16 mouse cellular contexts compared by ENCODE assay signal in genomic region chr11:85845921-85846320, GRCm38 (mm10). TPM values are rescaled to one million over a fixed set of nuclear protein-coding genes. Genes with fewer than 3 reads are reported as not detected.
DNase-seq lines count a peak whose midpoint lies in the region; ATAC-seq lines count a peak whose summit lies in the region.
"Had no signal": no experiment of that assay in that cellular context is flagged by ENCODE, and none has a peak within 500 bp of the region (broad histone marks: within the 10 kb centered on the region; RNA-seq: fewer than 3 reads in every experiment).

No protein-coding gene starts in this region.

- no peak for ATAC-seq in kidney, embryonic 15.5 days (replicated peaks; ENCODE audit: low FRiP score)
- no peak for ATAC-seq in neural tube, embryonic 15.5 days (ENCODE audit: low FRiP score)

- no peaks in the 10 kb centered on the region for H3K9me3 ChIP-seq in kidney, embryonic 15.5 days (replicated peaks)
- no peaks in the 10 kb centered on the region for H3K9me3 ChIP-seq in embryonic facial prominence, embryonic 10.5 days
- H3K9me3 ChIP-seq in neural tube, embryonic 15.5 days (replicated peaks) = no peaks in the 10 kb centered on the region
- H3K9me3 ChIP-seq: hindbrain, embryonic 15.5 days had no signal

- H3K27ac ChIP-seq in kidney, embryonic 15.5 days = peak overlapping the region; percentile 92
- no peak overlapping the region for H3K27ac ChIP-seq in embryonic facial prominence, embryonic 10.5 days (replicated peaks)
- no peak overlapping the region for H3K27ac ChIP-seq in neural tube, embryonic 15.5 days (replicated peaks)
- H3K27ac ChIP-seq: hindbrain, embryonic 15.5 days had no signal

- peak; percentile 75 for DNase-seq in adrenal gland, postnatal 10 days
- no peak for DNase-seq in adrenal gland, postnatal 25 days
- DNase-seq in heart, adult 8-10 months (ENCODE audit: low spot score) = peak; percentile 71
- peak; percentile 76 for DNase-seq in lung, postnatal 25 days (ENCODE audit: low spot score)
- DNase-seq in embryonic facial prominence, embryonic 10.5 days (ENCODE audit: low spot score) = no peak
- no peak for DNase-seq in thymus, postnatal 36 days
- DNase-seq: cerebellum, adult 9-11 months; thymus, postnatal 4 days had no signal

- peaks cover 42% of the 10 kb centered on the region for H3K27me3 ChIP-seq in kidney, embryonic 15.5 days
- peaks cover 73% of the 10 kb centered on the region for H3K27me3 ChIP-seq in embryonic facial prominence, embryonic 10.5 days (replicated peaks; ENCODE audit: low read depth, poor library complexity, severe bottlenecking)
- peaks cover 70% of the 10 kb centered on the region for H3K27me3 ChIP-seq in neural tube, embryonic 15.5 days (replicated peaks)

- 0 out of 2 replicates have a peak overlapping the region, but pooled peaks have one; percentile 92 for H3K4me2 ChIP-seq in kidney, embryonic 15.5 days
- H3K4me2 ChIP-seq in neural tube, embryonic 15.5 days = no peak overlapping the region
- H3K4me2 ChIP-seq: hindbrain, embryonic 15.5 days had no signal

- no peak overlapping the region for H3K4me3 ChIP-seq in kidney, embryonic 15.5 days (replicated peaks)
- H3K4me3 ChIP-seq in embryonic facial prominence, embryonic 10.5 days = no peak overlapping the region
- H3K4me3 ChIP-seq in neural tube, embryonic 15.5 days (replicated peaks) = no peak overlapping the region
- H3K4me3 ChIP-seq: hindbrain, embryonic 15.5 days had no signal

- H3K36me3 ChIP-seq in kidney, embryonic 15.5 days = no peaks in the 10 kb centered on the region
- H3K36me3 ChIP-seq in embryonic facial prominence, embryonic 10.5 days (replicated peaks) = peaks cover 4% of the 10 kb centered on the region
- H3K36me3 ChIP-seq in neural tube, embryonic 15.5 days = no peaks in the 10 kb centered on the region
- H3K36me3 ChIP-seq: hindbrain, embryonic 15.5 days had no signal

- 33% methylated on average over 5 of the region's 5 CpGs for WGBS in kidney, embryonic 15.5 days
- WGBS in embryonic facial prominence, embryonic 10.5 days = 43% methylated on average over 5 of the region's 5 CpGs
- WGBS in neural tube, embryonic 15.5 days = 36% methylated on average over 5 of the region's 5 CpGs

- H3K9ac ChIP-seq in kidney, embryonic 15.5 days = no peak overlapping the region
- H3K9ac ChIP-seq in neural tube, embryonic 15.5 days (replicated peaks) = no peak overlapping the region
- H3K9ac ChIP-seq: hindbrain, embryonic 15.5 days had no signal

- peaks cover 59% of the 10 kb centered on the region for H3K4me1 ChIP-seq in kidney, embryonic 15.5 days
- H3K4me1 ChIP-seq in embryonic facial prominence, embryonic 10.5 days = peaks cover 44% of the 10 kb centered on the region
- H3K4me1 ChIP-seq in neural tube, embryonic 15.5 days = peaks cover 31% of the 10 kb centered on the region

RNA-seq across cellular contexts. Expression of gene Gm11444, which starts 4.2 kb away (rescaled TPM):
- total RNA-seq in adrenal gland, postnatal 10 days (2021) = not detected
- not detected in 2 replicates for total RNA-seq in adrenal gland, postnatal 25 days (2021)
- not detected for total RNA-seq in heart, adult 8-10 months (2022)
- not detected in 2 replicates for polyA plus RNA-seq in kidney, embryonic 15.5 days (2015; fragmentation: Nextera tagmentation; extraction: Ambion mirVana)
- polyA plus RNA-seq in embryonic facial prominence, embryonic 10.5 days (2016; fragmentation: Nextera tagmentation; extraction: Ambion mirVana) = not detected in 2 replicates
- polyA plus RNA-seq in neural tube, embryonic 15.5 days (2015; fragmentation: Nextera tagmentation; extraction: Ambion mirVana) = not detected in 2 replicates
- total RNA-seq: adrenal gland, postnatal 4 days; left cerebral cortex, postnatal 25 days; megakaryocyte, adult 5-6 weeks; MEL had no signal
- polyA plus RNA-seq: embryonic facial prominence, embryonic 14.5 days; hindbrain, embryonic 15.5 days had no signal

RNA-seq across cellular contexts. Expression of gene Tbx2, which starts 13.6 kb away (rescaled TPM):
- total RNA-seq in adrenal gland, postnatal 10 days (2021) = 10 to 100 TPM; 27.5 to 31.5 TPM
- 25.6 and 27.5 TPM in 2 replicates for total RNA-seq in adrenal gland, postnatal 25 days (2021)
- total RNA-seq in heart, adult 8-10 months (2022) = 1 to 10 TPM; 4.1 to 6.6 (median 4.7) TPM
- 11.2 and 11.4 TPM in 2 replicates for polyA plus RNA-seq in kidney, embryonic 15.5 days (2015; fragmentation: Nextera tagmentation; extraction: Ambion mirVana)
- 9.9 and 10.9 TPM in 2 replicates for polyA plus RNA-seq in embryonic facial prominence, embryonic 10.5 days (2016; fragmentation: Nextera tagmentation; extraction: Ambion mirVana)
- 1.4 and 1.5 TPM in 2 replicates for polyA plus RNA-seq in neural tube, embryonic 15.5 days (2015; fragmentation: Nextera tagmentation; extraction: Ambion mirVana)
- total RNA-seq: MEL had no signal

RNA-seq across cellular contexts. Expression of gene Tbx4, which starts 40.3 kb away (rescaled TPM):
- under 1 TPM in 1 of 2 experiments, not detected in 1; 0.12 TPM for total RNA-seq in adrenal gland, postnatal 10 days (2021)
- total RNA-seq in adrenal gland, postnatal 25 days (2021) = not detected in 2 replicates
- not detected for total RNA-seq in heart, adult 8-10 months (2022)
- 0.36 and 0.56 TPM in 2 replicates for polyA plus RNA-seq in kidney, embryonic 15.5 days (2015; fragmentation: Nextera tagmentation; extraction: Ambion mirVana)
- 1.0 and 1.4 TPM in 2 replicates for polyA plus RNA-seq in embryonic facial prominence, embryonic 10.5 days (2016; fragmentation: Nextera tagmentation; extraction: Ambion mirVana)
- polyA plus RNA-seq in neural tube, embryonic 15.5 days (2015; fragmentation: Nextera tagmentation; extraction: Ambion mirVana) = 0.19 and 0.29 TPM in 2 replicates
- total RNA-seq: adrenal gland, postnatal 4 days; megakaryocyte, adult 5-6 weeks had no signal

Comparison
In these comparisons a context has a peak if more than half of its experiments do, and no peak if none do; other contexts are left out.
1. DNase-seq: peak in adrenal gland, postnatal 10 days (single experiment), heart, adult 8-10 months (single experiment) and lung, postnatal 25 days (single experiment); none in adrenal gland, postnatal 25 days (single experiment), embryonic facial prominence, embryonic 10.5 days (single experiment) and thymus, postnatal 36 days (0 of 2).